Mouse (Mus musculus): ENCODE results near the gene Trpm4.
"Not testable (repeated sequence)": the region's sequence is repeated elsewhere in the genome, so short reads cannot be mapped to it uniquely, and the experiment has no call there.

Gene Trpm4

GRCm38 (mm10) chr7:45333431-45333982, at the start of gene Trpm4:
Gene Trpm4, minus strand, starts transcription at chr7:45333780.
- DNase-seq (ENCODE audit: low spot score in 2 of 2), result peak; percentile 77 to 78

GRCm38 (mm10) chr7:45376057-45376456, 42.5 kb upstream of the Trpm4 start:
- no peak for DNase-seq (ENCODE audit: low spot score in 2 of 2)

- DNase-seq (ENCODE audit: low spot score in 2 of 2), result no peak
Measured at GRCm38 (mm10) chr7:45374620-45375019, 41.0 kb upstream of the Trpm4 start.

- DNase-seq (ENCODE audit: low spot score in 2 of 2), result no peak
Measured at GRCm38 (mm10) chr7:45372371-45372770, 38.8 kb upstream of the Trpm4 start.

- peak; percentile 91 to 96 for DNase-seq (ENCODE audit: low spot score in 2 of 2)
Measured at GRCm38 (mm10) chr7:45370475-45371311, 37.1 kb upstream of the Trpm4 start, which contains the start of gene Lin7b. Gene Lin7b, minus strand, starts transcription at chr7:45370583.

- DNase-seq (ENCODE audit: low spot score in 2 of 2), result peak; percentile 29 to 50
Measured at GRCm38 (mm10) chr7:45369836-45370474, 36.4 kb upstream of the Trpm4 start.

- DNase-seq (ENCODE audit: low spot score in 2 of 2), result no peak
Measured at GRCm38 (mm10) chr7:45369022-45369745, 35.6 kb upstream of the Trpm4 start.

GRCm38 (mm10) chr7:45368178-45368577, 34.6 kb upstream of the Trpm4 start:
- DNase-seq (ENCODE audit: low spot score in 2 of 2), result no peak

- DNase-seq (ENCODE audit: low spot score in 2 of 2), result peak; percentile 98 to 99
Measured at GRCm38 (mm10) chr7:45367020-45367880, 33.7 kb upstream of the Trpm4 start.

- DNase-seq (ENCODE audit: low spot score in 2 of 2), result no peak
Measured at GRCm38 (mm10) chr7:45366652-45367019, 33.1 kb upstream of the Trpm4 start, which contains the start of gene Ppfia3. Gene Ppfia3, minus strand, starts transcription at chr7:45367019.

- peak in 1 of 2 experiments; percentile 42 for DNase-seq (ENCODE audit: low spot score in 2 of 2)
Measured at GRCm38 (mm10) chr7:45365742-45366651, 32.4 kb upstream of the Trpm4 start.

GRCm38 (mm10) chr7:45363983-45364382, 30.4 kb upstream of the Trpm4 start:
- no peak for DNase-seq (ENCODE audit: low spot score in 2 of 2)

GRCm38 (mm10) chr7:45362801-45363200, 29.2 kb upstream of the Trpm4 start:
- peak in 1 of 2 experiments; percentile 11 for DNase-seq (ENCODE audit: low spot score in 2 of 2)

GRCm38 (mm10) chr7:45361243-45361804, 27.7 kb upstream of the Trpm4 start:
- peak; percentile 75 to 82 for DNase-seq (ENCODE audit: low spot score in 2 of 2)

GRCm38 (mm10) chr7:45360404-45361125, 27.0 kb upstream of the Trpm4 start:
- DNase-seq (ENCODE audit: low spot score in 2 of 2), result peak in 1 of 2 experiments; percentile 56

GRCm38 (mm10) chr7:45359081-45359480, 25.5 kb upstream of the Trpm4 start:
- DNase-seq (ENCODE audit: low spot score in 2 of 2), result not testable (repeated sequence)

GRCm38 (mm10) chr7:45356087-45356486, 22.5 kb upstream of the Trpm4 start:
- DNase-seq (ENCODE audit: low spot score in 2 of 2), result no peak

- DNase-seq (ENCODE audit: low spot score in 2 of 2), result no peak
Measured at GRCm38 (mm10) chr7:45355318-45356020, 21.9 kb upstream of the Trpm4 start.

Data from frontal cortex, postnatal 36 days (tissue).